Mouse (Mus musculus): ENCODE data around the gene Upp2.

DNA sequence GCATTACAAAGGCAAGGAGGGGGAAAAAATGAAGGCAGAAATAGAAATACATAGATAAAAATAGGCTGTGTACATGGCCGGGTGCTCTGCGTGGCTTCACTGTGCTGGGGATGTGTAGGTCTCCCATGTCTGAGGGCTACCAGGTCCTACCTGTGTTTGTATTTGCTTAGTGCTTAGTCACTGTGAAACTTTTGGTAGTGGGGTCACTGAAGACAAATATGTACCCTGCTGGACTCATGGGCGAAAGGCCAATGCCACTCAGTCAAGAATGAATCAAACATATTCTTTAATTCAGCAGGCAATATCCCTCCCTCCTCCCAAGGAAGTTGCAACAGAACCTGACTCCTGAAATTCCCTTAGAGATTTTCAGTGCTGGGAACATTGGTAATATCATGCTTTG lies 137.5 kb downstream of the Upp2 start:
- TF ChIP-seq CTCF (IDR thresholded peaks at IDR 0.05; ENCODE audit: low read depth, low read length) (no peak), POLR2A (IDR thresholded peaks at IDR 0.05; ENCODE audit: extremely low read depth, insufficient read depth, low read length) (no peak)
